21 mouse cellular contexts compared by ENCODE assay signal in the genomic region with DNA sequence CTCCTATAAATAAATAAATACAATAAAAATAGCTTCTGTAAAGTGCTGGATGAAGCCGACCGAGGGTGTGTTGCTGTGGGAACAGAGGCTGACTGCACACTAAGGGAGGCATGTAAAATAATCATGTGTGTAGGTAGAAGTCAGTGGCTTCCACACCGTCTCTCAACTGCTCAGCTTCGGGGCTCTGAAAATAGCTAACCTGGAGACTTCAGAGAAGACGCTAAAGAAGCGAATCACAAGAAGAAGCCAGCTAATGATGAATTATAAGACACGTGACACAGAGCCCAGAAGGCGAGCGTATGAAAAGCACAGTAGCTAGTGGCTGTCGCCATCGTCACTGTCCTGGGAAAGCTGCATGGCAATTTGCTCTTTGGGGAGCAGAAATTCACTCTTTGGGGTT. TPM values are rescaled to one million over a fixed set of nuclear protein-coding genes. Genes with fewer than 3 reads are reported as not detected.
DNase-seq lines count a peak whose midpoint lies in the region; ATAC-seq lines count a peak whose summit lies in the region.
"Had no signal": no experiment of that assay in that cellular context is flagged by ENCODE, and none has a peak within 500 bp of the region (broad histone marks: within the 10 kb centered on the region; RNA-seq: fewer than 3 reads in every experiment).

No protein-coding gene starts in this region.

- H3K4me1 ChIP-seq in hindbrain, embryonic 12.5 days = peaks cover 51% of the 10 kb centered on the region
- H3K4me1 ChIP-seq in hindbrain, embryonic 10.5 days (replicated peaks) = peaks cover 62% of the 10 kb centered on the region
- H3K4me1 ChIP-seq in midbrain, embryonic 12.5 days = peaks cover 49% of the 10 kb centered on the region
- H3K4me1 ChIP-seq in midbrain, embryonic 10.5 days = peaks cover 59% of the 10 kb centered on the region
- H3K4me1 ChIP-seq in midbrain, embryonic 15.5 days = peaks cover 45% of the 10 kb centered on the region

- peak overlapping the region; percentile 41; the same call in 1 of the 2 replicates for H3K27ac ChIP-seq in hindbrain, embryonic 12.5 days
- no peak overlapping the region for H3K27ac ChIP-seq in hindbrain, embryonic 10.5 days
- H3K27ac ChIP-seq in midbrain, embryonic 12.5 days (replicated peaks) = peak overlapping the region; percentile 30
- H3K27ac ChIP-seq in midbrain, embryonic 10.5 days (replicated peaks) = no peak overlapping the region
- 0 out of 2 replicates have a peak overlapping the region, but pooled peaks have one; percentile 6 for H3K27ac ChIP-seq in midbrain, embryonic 15.5 days
- H3K27ac ChIP-seq: embryonic facial prominence, embryonic 10.5 days; heart, embryonic 13.5 days; hindbrain, embryonic 15.5 days had no signal

- no peak for ATAC-seq in hindbrain, embryonic 12.5 days (ENCODE audit: low FRiP score)
- no peak for ATAC-seq in midbrain, embryonic 12.5 days (ENCODE audit: low FRiP score, low read depth)
- ATAC-seq in midbrain, embryonic 15.5 days (replicated peaks) = no peak
- ATAC-seq in megakaryocyte-erythroid progenitor cell, adult 5-6 weeks (replicated peaks; ENCODE audit: low FRiP score, low TSS enrichment, poor library complexity, severe bottlenecking) = no peak

- no peaks in the 10 kb centered on the region for H3K9me3 ChIP-seq in hindbrain, embryonic 12.5 days (replicated peaks)
- no peaks in the 10 kb centered on the region for H3K9me3 ChIP-seq in hindbrain, embryonic 10.5 days
- no peaks in the 10 kb centered on the region for H3K9me3 ChIP-seq in midbrain, embryonic 12.5 days
- no peaks in the 10 kb centered on the region for H3K9me3 ChIP-seq in midbrain, embryonic 10.5 days (replicated peaks)
- no peaks in the 10 kb centered on the region for H3K9me3 ChIP-seq in midbrain, embryonic 15.5 days
- H3K9me3 ChIP-seq: embryonic facial prominence, embryonic 10.5 days; heart, embryonic 13.5 days; hindbrain, embryonic 15.5 days had no signal

- no peak for DNase-seq in hindbrain, embryonic 10.5 days (ENCODE audit: low spot score)
- no peak for DNase-seq in midbrain, embryonic 10.5 days (ENCODE audit: low spot score)
- DNase-seq in brain, adult 2 months (ENCODE audit: low read depth, low spot score) = peak; percentile 50
- DNase-seq: adrenal gland, adult 2 months; adrenal gland, postnatal 25 days; cerebellum, adult 2 months; cerebellum, postnatal 10 days; gastrocnemius, postnatal 36 days; heart, adult 11 months; heart, postnatal 36 days had no signal

- H3K4me2 ChIP-seq in hindbrain, embryonic 12.5 days (replicated peaks) = no peak overlapping the region
- no peak overlapping the region for H3K4me2 ChIP-seq in midbrain, embryonic 12.5 days (replicated peaks)
- H3K4me2 ChIP-seq in midbrain, embryonic 15.5 days = no peak overlapping the region
- H3K4me2 ChIP-seq: heart, embryonic 13.5 days; hindbrain, embryonic 15.5 days had no signal

- WGBS in hindbrain, embryonic 12.5 days = 74% methylated on average over 11 of the region's 11 CpGs
- WGBS in hindbrain, embryonic 10.5 days = 89% methylated on average over 11 of the region's 11 CpGs
- WGBS in midbrain, embryonic 12.5 days = 85% methylated on average over 11 of the region's 11 CpGs
- 91% methylated on average over 11 of the region's 11 CpGs for WGBS in midbrain, embryonic 10.5 days
- 49% methylated on average over 11 of the region's 11 CpGs for WGBS in midbrain, embryonic 15.5 days

- H3K36me3 ChIP-seq in hindbrain, embryonic 12.5 days = no peaks in the 10 kb centered on the region
- H3K36me3 ChIP-seq in hindbrain, embryonic 10.5 days = no peaks in the 10 kb centered on the region
- H3K36me3 ChIP-seq in midbrain, embryonic 12.5 days = no peaks in the 10 kb centered on the region
- no peaks in the 10 kb centered on the region for H3K36me3 ChIP-seq in midbrain, embryonic 10.5 days
- no peaks in the 10 kb centered on the region for H3K36me3 ChIP-seq in midbrain, embryonic 15.5 days (replicated peaks)
- H3K36me3 ChIP-seq: embryonic facial prominence, embryonic 10.5 days; heart, embryonic 13.5 days; hindbrain, embryonic 15.5 days had no signal

- H3K27me3 ChIP-seq in hindbrain, embryonic 12.5 days = no peaks in the 10 kb centered on the region
- H3K27me3 ChIP-seq in hindbrain, embryonic 10.5 days (ENCODE audit: insufficient read depth, poor library complexity, severe bottlenecking) = peaks cover 20% of the 10 kb centered on the region
- H3K27me3 ChIP-seq in midbrain, embryonic 12.5 days = peaks cover 23% of the 10 kb centered on the region
- peaks cover 50% of the 10 kb centered on the region for H3K27me3 ChIP-seq in midbrain, embryonic 10.5 days (ENCODE audit: low read depth, poor library complexity, severe bottlenecking)
- no peaks in the 10 kb centered on the region for H3K27me3 ChIP-seq in midbrain, embryonic 15.5 days (replicated peaks)
- H3K27me3 ChIP-seq: hindbrain, embryonic 15.5 days had no signal

- no peak overlapping the region for H3K9ac ChIP-seq in hindbrain, embryonic 12.5 days
- no peak overlapping the region for H3K9ac ChIP-seq in midbrain, embryonic 12.5 days (replicated peaks)
- H3K9ac ChIP-seq in midbrain, embryonic 15.5 days = no peak overlapping the region
- H3K9ac ChIP-seq: heart, embryonic 13.5 days; hindbrain, embryonic 15.5 days had no signal

- no peak overlapping the region for H3K4me3 ChIP-seq in hindbrain, embryonic 12.5 days
- no peak overlapping the region for H3K4me3 ChIP-seq in hindbrain, embryonic 10.5 days
- H3K4me3 ChIP-seq in midbrain, embryonic 12.5 days = no peak overlapping the region
- no peak overlapping the region for H3K4me3 ChIP-seq in midbrain, embryonic 10.5 days
- H3K4me3 ChIP-seq in midbrain, embryonic 15.5 days = no peak overlapping the region
- H3K4me3 ChIP-seq: embryonic facial prominence, embryonic 10.5 days; heart, embryonic 13.5 days; hindbrain, embryonic 15.5 days had no signal

RNA-seq across cellular contexts. Expression of gene Gm26897, which starts 29.4 kb away (rescaled TPM):
- polyA plus RNA-seq in hindbrain, embryonic 12.5 days (2016; fragmentation: Nextera tagmentation; extraction: Ambion mirVana) = not detected in 2 replicates
- polyA plus RNA-seq in hindbrain, embryonic 10.5 days (2016; fragmentation: Nextera tagmentation; extraction: Ambion mirVana) = not detected in 2 replicates
- not detected in 2 replicates for polyA plus RNA-seq in midbrain, embryonic 12.5 days (2016; fragmentation: Nextera tagmentation; extraction: Ambion mirVana)
- polyA plus RNA-seq in midbrain, embryonic 10.5 days (2016; fragmentation: Nextera tagmentation; extraction: Ambion mirVana) = not detected in 2 replicates
- polyA plus RNA-seq in midbrain, embryonic 15.5 days (2015; fragmentation: Nextera tagmentation; extraction: Ambion mirVana) = not detected in 2 replicates
- total RNA-seq in megakaryocyte-erythroid progenitor cell, adult 5-6 weeks (2014; fragmentation: Nextera tagmentation) = not detected in 2 replicates
- total RNA-seq in megakaryocyte-erythroid progenitor cell, adult 5-6 weeks (2017) = not detected in 2 replicates
- total RNA-seq: adrenal gland, adult 2 months; adrenal gland, postnatal 25 days; ES-E14; gastrocnemius, adult 8-10 months; gastrocnemius, postnatal 36 days; heart, postnatal 36 days had no signal
- polyA plus RNA-seq: adrenal gland, adult 2 months; cerebellum, adult 2 months; embryonic facial prominence, embryonic 10.5 days; embryonic facial prominence, embryonic 14.5 days; heart, embryonic 13.5 days; heart, postnatal 0 days; hindbrain, embryonic 15.5 days had no signal

Comparison
In these comparisons a context has a peak if more than half of its experiments do, and no peak if none do; other contexts are left out.
1. H3K27ac ChIP-seq: peak in hindbrain, embryonic 12.5 days (single experiment), midbrain, embryonic 12.5 days (single experiment) and midbrain, embryonic 15.5 days (single experiment); none in hindbrain, embryonic 10.5 days (single experiment) and midbrain, embryonic 10.5 days (single experiment).